Mouse (Mus musculus): ENCODE results near the gene Acvrl1. TPM values are rescaled to one million over a fixed set of nuclear protein-coding genes. Genes with fewer than 3 reads are reported as not detected.

The Acvrl1 gene
- polyA plus RNA-seq, 1 experiment from 2014 or later, result 15.6 TPM

- H3K9ac ChIP-seq (replicated peaks; ENCODE audit: low read depth, low read length), result no peak overlapping the region
- no peak overlapping the region for H3K27ac ChIP-seq (ENCODE audit: low read length)
- WGBS, result 51% methylated on average over 14 of the region's 14 CpGs
- no peak overlapping the region for H3K4me3 ChIP-seq (ENCODE audit: low read depth, low read length)
- no peaks in the 10 kb centered on the region for H3K9me3 ChIP-seq (ENCODE audit: control insufficient read depth, low read depth, low read length)
- H3K27me3 ChIP-seq (ENCODE audit: control insufficient read depth, insufficient read depth, low read length), result no peaks in the 10 kb centered on the region
- H3K36me3 ChIP-seq (ENCODE audit: control insufficient read depth, insufficient read depth, low read length), result no peaks in the 10 kb centered on the region
- ATAC-seq (ENCODE audit: insufficient number of reproducible peaks, insufficient read depth, low FRiP score, low read depth), result no peak
- H3K4me2 ChIP-seq (replicated peaks; ENCODE audit: low read depth, low read length), result no peak overlapping the region
- peaks cover 5% of the 10 kb centered on the region; the same call in 1 of the 2 replicates for H3K4me1 ChIP-seq (ENCODE audit: control insufficient read depth, insufficient read depth, low read length)
Observed at GRCm38 (mm10) chr15:101118399-101119125, 9.8 kb upstream of the Acvrl1 start.

- 75% methylated on average over 9 of the region's 9 CpGs for WGBS
- H3K27me3 ChIP-seq (ENCODE audit: control insufficient read depth, insufficient read depth, low read length), result no peaks in the 10 kb centered on the region
- H3K9me3 ChIP-seq (ENCODE audit: control insufficient read depth, low read depth, low read length), result no peaks in the 10 kb centered on the region
- H3K4me2 ChIP-seq (replicated peaks; ENCODE audit: low read depth, low read length), result no peak overlapping the region
- peaks cover 9% of the 10 kb centered on the region; the same call in 1 of the 2 replicates for H3K4me1 ChIP-seq (ENCODE audit: control insufficient read depth, insufficient read depth, low read length)
- no peaks in the 10 kb centered on the region for H3K36me3 ChIP-seq (ENCODE audit: control insufficient read depth, insufficient read depth, low read length)
- H3K9ac ChIP-seq (replicated peaks; ENCODE audit: low read depth, low read length), result no peak overlapping the region
- H3K4me3 ChIP-seq (ENCODE audit: low read depth, low read length), result no peak overlapping the region
- no peak overlapping the region for H3K27ac ChIP-seq (ENCODE audit: low read length)
- no peak for ATAC-seq (ENCODE audit: insufficient number of reproducible peaks, insufficient read depth, low FRiP score, low read depth)
Observed at GRCm38 (mm10) chr15:101121411-101122289, 6.7 kb upstream of the Acvrl1 start.

- no peak for ATAC-seq (ENCODE audit: insufficient number of reproducible peaks, insufficient read depth, low FRiP score, low read depth)
- WGBS, result 25% methylated on average over 2 of the region's 2 CpGs
- no peaks in the 10 kb centered on the region for H3K9me3 ChIP-seq (ENCODE audit: control insufficient read depth, low read depth, low read length)
- peaks cover 12% of the 10 kb centered on the region; the same call in 1 of the 2 replicates for H3K4me1 ChIP-seq (ENCODE audit: control insufficient read depth, insufficient read depth, low read length)
- no peaks in the 10 kb centered on the region for H3K36me3 ChIP-seq (ENCODE audit: control insufficient read depth, insufficient read depth, low read length)
- H3K27ac ChIP-seq (ENCODE audit: low read length), result no peak overlapping the region
- no peak overlapping the region for H3K9ac ChIP-seq (replicated peaks; ENCODE audit: low read depth, low read length)
- no peak overlapping the region for H3K4me2 ChIP-seq (replicated peaks; ENCODE audit: low read depth, low read length)
- H3K4me3 ChIP-seq (ENCODE audit: low read depth, low read length), result no peak overlapping the region
- H3K27me3 ChIP-seq (ENCODE audit: control insufficient read depth, insufficient read depth, low read length), result no peaks in the 10 kb centered on the region
Observed at GRCm38 (mm10) chr15:101122290-101122589, 6.1 kb upstream of the Acvrl1 start.

GRCm38 (mm10) chr15:101123202-101123601 is 5.1 kb upstream of the Acvrl1 start:
- no peak overlapping the region for H3K9ac ChIP-seq (replicated peaks; ENCODE audit: low read depth, low read length)
- no peak overlapping the region for H3K4me2 ChIP-seq (replicated peaks; ENCODE audit: low read depth, low read length)
- H3K27ac ChIP-seq (ENCODE audit: low read length), result no peak overlapping the region
- no peaks in the 10 kb centered on the region for H3K36me3 ChIP-seq (ENCODE audit: control insufficient read depth, insufficient read depth, low read length)
- H3K4me1 ChIP-seq (ENCODE audit: control insufficient read depth, insufficient read depth, low read length), result peaks cover 19% of the 10 kb centered on the region
- 58% methylated on average over 4 of the region's 4 CpGs for WGBS
- no peaks in the 10 kb centered on the region for H3K9me3 ChIP-seq (ENCODE audit: control insufficient read depth, low read depth, low read length)
- no peak overlapping the region for H3K4me3 ChIP-seq (ENCODE audit: low read depth, low read length)
- no peaks in the 10 kb centered on the region for H3K27me3 ChIP-seq (ENCODE audit: control insufficient read depth, insufficient read depth, low read length)
- ATAC-seq (ENCODE audit: insufficient number of reproducible peaks, insufficient read depth, low FRiP score, low read depth), result no peak

GRCm38 (mm10) chr15:101125561-101125960 is 2.8 kb upstream of the Acvrl1 start:
- Histone ChIP-seq H3K4me2 (replicated peaks; ENCODE audit: low read depth, low read length) (no peak overlapping the region), H3K9ac (replicated peaks; ENCODE audit: low read depth, low read length) (no peak overlapping the region), H3K9me3 (ENCODE audit: control insufficient read depth, low read depth, low read length) (no peaks in the 10 kb centered on the region), H3K4me3 (ENCODE audit: low read depth, low read length) (no peak overlapping the region), H3K27me3 (ENCODE audit: control insufficient read depth, insufficient read depth, low read length) (no peaks in the 10 kb centered on the region), H3K36me3 (ENCODE audit: control insufficient read depth, insufficient read depth, low read length) (no peaks in the 10 kb centered on the region), H3K4me1 (ENCODE audit: control insufficient read depth, insufficient read depth, low read length) (peaks cover 21% of the 10 kb centered on the region), H3K27ac (ENCODE audit: low read length) (no peak overlapping the region)
- no peak for ATAC-seq (ENCODE audit: insufficient number of reproducible peaks, insufficient read depth, low FRiP score, low read depth)
- 87% methylated on average over 6 of the region's 6 CpGs for WGBS

- H3K27ac ChIP-seq (ENCODE audit: low read length), result peak overlapping the region; percentile 71
Observed at GRCm38 (mm10) chr15:101126876-101127544, 1.3 kb upstream of the Acvrl1 start.

GRCm38 (mm10) chr15:101129412-101129811 is 1.1 kb downstream of the Acvrl1 start:
- 38% methylated on average over 5 of the region's 5 CpGs for WGBS
- Histone ChIP-seq H3K27me3 (ENCODE audit: control insufficient read depth, insufficient read depth, low read length) (no peaks in the 10 kb centered on the region), H3K4me1 (ENCODE audit: control insufficient read depth, insufficient read depth, low read length) (peaks cover 49% of the 10 kb centered on the region), H3K4me3 (ENCODE audit: low read depth, low read length) (peak overlapping the region; percentile 41), H3K9ac (replicated peaks; ENCODE audit: low read depth, low read length) (no peak overlapping the region), H3K4me2 (replicated peaks; ENCODE audit: low read depth, low read length) (peak overlapping the region; percentile 72), H3K9me3 (ENCODE audit: control insufficient read depth, low read depth, low read length) (no peaks in the 10 kb centered on the region), H3K27ac (ENCODE audit: low read length) (no peak overlapping the region), H3K36me3 (ENCODE audit: control insufficient read depth, insufficient read depth, low read length) (no peaks in the 10 kb centered on the region)
- no peak for ATAC-seq (ENCODE audit: insufficient number of reproducible peaks, insufficient read depth, low FRiP score, low read depth)

More at GRCm38 (mm10) chr15:101126876-101127544, 1.3 kb upstream of the Acvrl1 start:
- no peaks in the 10 kb centered on the region for H3K36me3 ChIP-seq (ENCODE audit: control insufficient read depth, insufficient read depth, low read length)
- H3K4me1 ChIP-seq (ENCODE audit: control insufficient read depth, insufficient read depth, low read length), result peaks cover 30% of the 10 kb centered on the region
- no peak overlapping the region for H3K4me2 ChIP-seq (replicated peaks; ENCODE audit: low read depth, low read length)
- H3K9me3 ChIP-seq (ENCODE audit: control insufficient read depth, low read depth, low read length), result no peaks in the 10 kb centered on the region
- 65% methylated on average over 12 of the region's 12 CpGs for WGBS
- H3K27me3 ChIP-seq (ENCODE audit: control insufficient read depth, insufficient read depth, low read length), result no peaks in the 10 kb centered on the region
- peak; percentile 54; the same call in 1 of the 2 replicates for ATAC-seq (ENCODE audit: insufficient number of reproducible peaks, insufficient read depth, low FRiP score, low read depth)
- no peak overlapping the region for H3K9ac ChIP-seq (replicated peaks; ENCODE audit: low read depth, low read length)
- no peak overlapping the region for H3K4me3 ChIP-seq (ENCODE audit: low read depth, low read length)

GRCm38 (mm10) chr15:101131498-101131897 is 3.2 kb downstream of the Acvrl1 start:
- 17% methylated on average over 11 of the region's 11 CpGs for WGBS
- peaks cover 45% of the 10 kb centered on the region for H3K4me1 ChIP-seq (ENCODE audit: control insufficient read depth, insufficient read depth, low read length)
- H3K27me3 ChIP-seq (ENCODE audit: control insufficient read depth, insufficient read depth, low read length), result no peaks in the 10 kb centered on the region
- H3K4me2 ChIP-seq (replicated peaks; ENCODE audit: low read depth, low read length), result peak overlapping the region; percentile 6; the same call in 1 of the 2 replicates
- ATAC-seq (ENCODE audit: insufficient number of reproducible peaks, insufficient read depth, low FRiP score, low read depth), result no peak
- H3K36me3 ChIP-seq (ENCODE audit: control insufficient read depth, insufficient read depth, low read length), result no peaks in the 10 kb centered on the region; the same call in 1 of the 2 replicates
- H3K27ac ChIP-seq (ENCODE audit: low read length), result 0 out of 2 replicates have a peak overlapping the region, but pooled peaks have one; percentile 2
- H3K9ac ChIP-seq (replicated peaks; ENCODE audit: low read depth, low read length), result no peak overlapping the region
- H3K4me3 ChIP-seq (ENCODE audit: low read depth, low read length), result no peak overlapping the region
- H3K9me3 ChIP-seq (ENCODE audit: control insufficient read depth, low read depth, low read length), result no peaks in the 10 kb centered on the region
